Mouse (Mus musculus) lung, postnatal 0 days (tissue): ENCODE measurements around the gene Gm20481.

Source experiments
- CTCF ChIP-seq: IDR thresholded peaks from 2 replicates; pipeline ENCODE4 v1.5.1; 2016; ENCODE audit warnings: antibody characterized with exemption, mild to moderate bottlenecking
- EP300 ChIP-seq: IDR thresholded peaks from 2 replicates; pipeline ENCODE4 v1.6.1; 2016; ENCODE audit warnings: antibody characterized with exemption, mild to moderate bottlenecking, control low read depth

GRCm38 (mm10) chr17:34944362-34944761 is 25.4 kb upstream of the Gm20481 start:
- TF ChIP-seq CTCF (no peak), EP300 (no peak)
